Mouse (Mus musculus): ENCODE results near the gene Itpk1. TPM values are rescaled to one million over a fixed set of nuclear protein-coding genes. Genes with fewer than 3 reads are reported as not detected.

Gene Itpk1
- polyA plus RNA-seq, 1 experiment: 4.5 TPM

DNA sequence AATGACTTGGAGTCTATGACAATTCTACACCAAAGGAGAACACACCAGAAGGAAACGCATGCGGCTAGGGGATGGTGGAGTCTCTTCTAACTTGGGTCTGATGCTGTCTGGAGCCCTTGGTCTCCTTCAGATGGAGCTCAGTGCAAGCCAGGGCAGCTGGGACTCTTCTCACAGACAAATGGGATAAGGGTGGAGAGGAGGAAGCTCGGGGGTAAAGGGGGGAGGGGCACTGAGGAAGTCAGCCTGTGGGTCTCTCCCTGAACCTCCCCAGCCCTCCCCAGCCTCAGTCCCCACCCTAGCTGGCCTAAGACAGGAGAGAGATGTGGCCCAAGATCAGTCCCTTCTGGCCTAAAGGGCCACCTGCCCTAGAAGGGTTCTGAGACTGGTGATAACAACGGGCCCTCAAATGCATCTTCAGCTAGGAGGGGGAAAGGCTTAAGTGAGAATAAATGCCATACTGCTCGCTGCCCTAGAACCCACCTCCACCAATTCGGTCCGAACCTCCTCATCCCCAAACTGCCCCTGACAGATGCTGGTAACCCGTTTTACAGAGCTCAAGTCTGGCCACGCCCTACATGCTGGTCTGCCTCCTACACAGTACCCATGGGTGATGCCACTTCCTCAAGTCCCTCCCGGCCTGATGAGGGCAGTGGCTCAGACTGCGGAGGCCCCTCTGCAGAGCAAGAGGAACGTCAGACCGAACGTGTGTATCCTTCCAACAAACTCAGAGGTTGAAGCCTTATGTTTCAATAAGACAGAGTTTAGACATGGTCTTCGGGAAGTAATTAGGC, 14.8 kb downstream of the Itpk1 start:
- Histone ChIP-seq H3ac (ENCODE audit: control insufficient read depth, insufficient read length, low read depth) (no peak overlapping the region), H3K79me2 (ENCODE audit: control insufficient read depth, insufficient read depth) (no peaks in the 10 kb centered on the region), H3K79me3 (ENCODE audit: low read depth) (no peaks in the 10 kb centered on the region), H3K27me3 (ENCODE audit: control insufficient read depth, insufficient read depth, insufficient read length) (no peaks in the 10 kb centered on the region), H3K36me3 (ENCODE audit: control insufficient read depth, insufficient read depth) (no peaks in the 10 kb centered on the region), H3K4me3 (ENCODE audit: insufficient read depth, poor library complexity, severe bottlenecking) (no peak overlapping the region)
- TF ChIP-seq USF1 (IDR thresholded peaks at IDR 0.05; ENCODE audit: low read depth): no peak
- no peak for TF ChIP-seq FOSL1 (IDR thresholded peaks at IDR 0.05; ENCODE audit: insufficient read depth, low read length, poor library complexity, severe bottlenecking)
- no peak for TF ChIP-seq MAX (IDR thresholded peaks at IDR 0.05)
- no peak for TF ChIP-seq MYOG (IDR thresholded peaks at IDR 0.05; ENCODE audit: control insufficient read depth, extremely low read depth, insufficient read length)

DNA sequence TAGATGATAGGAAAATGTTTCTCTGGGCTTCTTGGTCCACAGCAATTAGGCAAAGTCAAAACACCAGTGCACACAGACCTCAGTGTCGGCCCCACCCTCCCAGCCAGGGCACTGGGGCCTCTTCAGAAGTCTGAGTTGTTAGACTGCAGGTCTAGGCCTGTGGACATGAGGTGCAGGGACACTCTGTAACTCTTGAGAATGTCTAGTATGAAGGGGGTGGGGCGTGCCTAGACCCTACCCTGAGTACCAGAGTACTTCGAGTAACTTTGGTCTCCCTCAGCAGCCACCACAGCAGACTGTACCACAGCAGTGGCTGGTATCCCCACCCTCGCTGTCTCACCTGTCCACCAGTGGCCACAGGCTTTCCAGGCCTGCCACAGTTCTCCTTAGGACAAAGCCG, 18.4 kb downstream of the Itpk1 start:
- H3K79me3 ChIP-seq (ENCODE audit: low read depth): no peaks in the 10 kb centered on the region
- TF ChIP-seq FOSL1 (IDR thresholded peaks at IDR 0.05; ENCODE audit: insufficient read depth, low read length, poor library complexity, severe bottlenecking) (no peak), CEBPB (IDR thresholded peaks at IDR 0.05; ENCODE audit: low read depth) (no peak), MYOD1 (IDR thresholded peaks at IDR 0.05; ENCODE audit: control insufficient read depth, insufficient read length, low read depth) (no peak), MYOG (IDR thresholded peaks at IDR 0.05; ENCODE audit: control insufficient read depth, extremely low read depth, insufficient read length) (no peak), CTCF (IDR thresholded peaks at IDR 0.05; ENCODE audit: control insufficient read depth, insufficient read depth, insufficient read length) (no peak), MAX (IDR thresholded peaks at IDR 0.05) (no peak), USF1 (IDR thresholded peaks at IDR 0.05; ENCODE audit: low read depth) (no peak)
- no peak overlapping the region for H3ac ChIP-seq (ENCODE audit: control insufficient read depth, insufficient read length, low read depth)
- no peaks in the 10 kb centered on the region for H3K27me3 ChIP-seq (ENCODE audit: control insufficient read depth, insufficient read depth, insufficient read length)
- no peaks in the 10 kb centered on the region for H3K36me3 ChIP-seq (ENCODE audit: control insufficient read depth, insufficient read depth)
- H3K4me3 ChIP-seq (ENCODE audit: insufficient read depth, poor library complexity, severe bottlenecking): no peak overlapping the region
- no peaks in the 10 kb centered on the region for H3K79me2 ChIP-seq (ENCODE audit: control insufficient read depth, insufficient read depth)

DNA sequence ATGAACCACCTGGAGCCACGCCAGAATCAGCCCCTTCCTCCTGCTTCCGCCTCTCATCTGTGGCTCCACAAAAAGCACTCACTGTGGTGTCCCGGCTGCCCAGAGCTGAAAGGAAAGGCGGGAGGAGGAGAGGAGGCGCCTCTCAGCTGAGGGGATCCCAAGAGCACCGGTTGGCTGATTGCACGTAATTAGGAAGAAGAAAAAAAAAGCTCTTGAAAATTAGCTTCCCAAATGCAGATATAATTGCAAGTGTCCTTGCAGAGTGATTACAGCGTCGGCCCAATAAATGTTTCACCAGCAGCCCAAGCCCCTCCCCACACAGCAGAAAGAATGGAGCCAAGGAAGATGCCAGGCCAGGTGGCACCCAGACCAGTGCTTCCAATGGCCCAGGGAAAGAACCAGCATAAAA, 19.2 kb downstream of the Itpk1 start:
- no peaks in the 10 kb centered on the region for H3K36me3 ChIP-seq (ENCODE audit: control insufficient read depth, insufficient read depth)
- H3K79me3 ChIP-seq (ENCODE audit: low read depth): no peaks in the 10 kb centered on the region
- H3K79me2 ChIP-seq (ENCODE audit: control insufficient read depth, insufficient read depth): no peaks in the 10 kb centered on the region
- H3ac ChIP-seq (ENCODE audit: control insufficient read depth, insufficient read length, low read depth): no peak overlapping the region
- H3K4me3 ChIP-seq (ENCODE audit: insufficient read depth, poor library complexity, severe bottlenecking): no peak overlapping the region
- no peak for TF ChIP-seq MYOD1 (IDR thresholded peaks at IDR 0.05; ENCODE audit: control insufficient read depth, insufficient read length, low read depth)
- no peaks in the 10 kb centered on the region for H3K27me3 ChIP-seq (ENCODE audit: control insufficient read depth, insufficient read depth, insufficient read length)

GRCm38 (mm10) chr12:102684720-102685386, 19.9 kb downstream of the Itpk1 start:
- Histone ChIP-seq H3K27me3 (ENCODE audit: control insufficient read depth, insufficient read depth, insufficient read length) (no peaks in the 10 kb centered on the region), H3K4me3 (ENCODE audit: insufficient read depth, poor library complexity, severe bottlenecking) (no peak overlapping the region), H3K79me2 (ENCODE audit: control insufficient read depth, insufficient read depth) (no peaks in the 10 kb centered on the region), H3K36me3 (ENCODE audit: control insufficient read depth, insufficient read depth) (no peaks in the 10 kb centered on the region), H3K79me3 (ENCODE audit: low read depth) (no peaks in the 10 kb centered on the region), H3ac (ENCODE audit: control insufficient read depth, insufficient read length, low read depth) (no peak overlapping the region)
- no peak for TF ChIP-seq CEBPB (IDR thresholded peaks at IDR 0.05; ENCODE audit: low read depth)
- no peak for TF ChIP-seq FOSL1 (IDR thresholded peaks at IDR 0.05; ENCODE audit: insufficient read depth, low read length, poor library complexity, severe bottlenecking)
- TF ChIP-seq USF1 (IDR thresholded peaks at IDR 0.05; ENCODE audit: low read depth): no peak
- TF ChIP-seq MAX (IDR thresholded peaks at IDR 0.05): no peak
- no peak for TF ChIP-seq CTCF (IDR thresholded peaks at IDR 0.05; ENCODE audit: control insufficient read depth, insufficient read depth, insufficient read length)
- TF ChIP-seq MYOG (IDR thresholded peaks at IDR 0.05; ENCODE audit: control insufficient read depth, extremely low read depth, insufficient read length): no peak
- TF ChIP-seq MYOD1 (IDR thresholded peaks at IDR 0.05; ENCODE audit: control insufficient read depth, insufficient read length, low read depth): no peak

DNA sequence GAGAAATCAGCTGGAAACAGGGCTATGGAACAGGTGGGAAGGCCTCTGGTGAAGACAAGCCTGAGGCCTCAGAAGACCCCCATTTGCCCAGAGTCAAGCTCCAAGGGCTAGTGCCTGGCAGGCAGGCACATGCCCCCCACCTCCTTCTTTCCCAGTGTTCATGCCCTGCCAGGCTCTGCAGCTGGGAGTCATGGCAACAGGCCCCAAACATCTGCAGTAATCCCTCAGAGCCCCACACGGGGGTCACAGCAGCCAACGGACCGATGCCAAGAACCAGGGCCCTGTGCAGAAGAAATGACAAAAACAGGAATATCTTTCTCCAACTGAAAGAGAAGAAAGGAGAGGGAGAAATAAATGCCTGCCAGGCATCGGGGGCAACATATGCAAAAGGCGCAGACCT, 20.8 kb downstream of the Itpk1 start:
- Histone ChIP-seq H3K27me3 (ENCODE audit: control insufficient read depth, insufficient read depth, insufficient read length) (no peaks in the 10 kb centered on the region), H3ac (ENCODE audit: control insufficient read depth, insufficient read length, low read depth) (no peak overlapping the region), H3K79me2 (ENCODE audit: control insufficient read depth, insufficient read depth) (no peaks in the 10 kb centered on the region), H3K36me3 (ENCODE audit: control insufficient read depth, insufficient read depth) (no peaks in the 10 kb centered on the region), H3K4me3 (ENCODE audit: insufficient read depth, poor library complexity, severe bottlenecking) (no peak overlapping the region), H3K79me3 (ENCODE audit: low read depth) (no peaks in the 10 kb centered on the region)
- TF ChIP-seq MAX (IDR thresholded peaks at IDR 0.05) (no peak), CEBPB (IDR thresholded peaks at IDR 0.05; ENCODE audit: low read depth) (no peak), CTCF (IDR thresholded peaks at IDR 0.05; ENCODE audit: control insufficient read depth, insufficient read depth, insufficient read length) (no peak), MYOD1 (IDR thresholded peaks at IDR 0.05; ENCODE audit: control insufficient read depth, insufficient read length, low read depth) (no peak), FOSL1 (IDR thresholded peaks at IDR 0.05; ENCODE audit: insufficient read depth, low read length, poor library complexity, severe bottlenecking) (no peak), MYOG (IDR thresholded peaks at IDR 0.05; ENCODE audit: control insufficient read depth, extremely low read depth, insufficient read length) (no peak), USF1 (IDR thresholded peaks at IDR 0.05; ENCODE audit: low read depth) (no peak)

DNA sequence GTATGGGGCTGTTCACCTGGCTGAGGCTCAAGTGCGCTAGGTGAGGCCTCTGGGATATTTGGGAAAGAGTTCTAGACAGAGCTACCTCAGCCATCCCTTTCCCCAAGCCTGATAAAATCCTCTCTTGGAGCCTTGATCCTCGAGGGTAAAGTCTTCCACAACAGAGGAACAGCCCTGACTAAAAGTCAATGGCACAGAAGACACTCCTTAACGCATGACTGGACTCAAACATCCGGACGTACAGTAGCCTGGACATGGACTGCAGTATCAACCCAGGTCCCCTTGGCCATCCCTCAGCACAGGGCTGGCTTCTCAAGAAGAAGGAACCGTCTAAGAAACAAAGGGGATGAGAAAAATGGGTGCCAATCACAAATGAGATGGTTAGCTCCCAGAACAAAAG, 21.3 kb downstream of the Itpk1 start:
- no peak overlapping the region for H3K4me3 ChIP-seq (ENCODE audit: insufficient read depth, poor library complexity, severe bottlenecking)
- TF ChIP-seq FOSL1 (IDR thresholded peaks at IDR 0.05; ENCODE audit: insufficient read depth, low read length, poor library complexity, severe bottlenecking): no peak
- no peak for TF ChIP-seq CTCF (IDR thresholded peaks at IDR 0.05; ENCODE audit: control insufficient read depth, insufficient read depth, insufficient read length)
- no peak for TF ChIP-seq MAX (IDR thresholded peaks at IDR 0.05)
- no peak for TF ChIP-seq MYOD1 (IDR thresholded peaks at IDR 0.05; ENCODE audit: control insufficient read depth, insufficient read length, low read depth)
- TF ChIP-seq CEBPB (IDR thresholded peaks at IDR 0.05; ENCODE audit: low read depth): no peak
- TF ChIP-seq MYOG (IDR thresholded peaks at IDR 0.05; ENCODE audit: control insufficient read depth, extremely low read depth, insufficient read length): no peak
- no peak for TF ChIP-seq USF1 (IDR thresholded peaks at IDR 0.05; ENCODE audit: low read depth)
- no peaks in the 10 kb centered on the region for H3K36me3 ChIP-seq (ENCODE audit: control insufficient read depth, insufficient read depth)
- H3K79me3 ChIP-seq (ENCODE audit: low read depth): no peaks in the 10 kb centered on the region
- H3ac ChIP-seq (ENCODE audit: control insufficient read depth, insufficient read length, low read depth): no peak overlapping the region
- no peaks in the 10 kb centered on the region for H3K27me3 ChIP-seq (ENCODE audit: control insufficient read depth, insufficient read depth, insufficient read length)
- H3K79me2 ChIP-seq (ENCODE audit: control insufficient read depth, insufficient read depth): no peaks in the 10 kb centered on the region

Data from C2C12 (cell line).